Mouse (Mus musculus): ENCODE data around the gene Fadd.
A peak's percentile ranks its signal among the peaks of the same experiment; 100 is the strongest.

Fadd gene

GRCm38 (mm10) chr7:144572234-144572633 is 10.0 kb downstream of the Fadd start:
- DNase-seq, result no peak

GRCm38 (mm10) chr7:144571598-144571997 is 10.7 kb downstream of the Fadd start:
- no peak for DNase-seq

GRCm38 (mm10) chr7:144569428-144569827 is 12.8 kb downstream of the Fadd start:
- no peak for DNase-seq

- DNase-seq, result no peak
Observed at GRCm38 (mm10) chr7:144568091-144568490, 14.2 kb downstream of the Fadd start.

GRCm38 (mm10) chr7:144566921-144567682 is 15.2 kb downstream of the Fadd start:
- no peak for DNase-seq

- no peak for DNase-seq
Observed at GRCm38 (mm10) chr7:144563456-144564155, 18.7 kb downstream of the Fadd start.

GRCm38 (mm10) chr7:144562016-144562415 is 20.2 kb downstream of the Fadd start:
- DNase-seq, result no peak

GRCm38 (mm10) chr7:144560594-144560993 is 21.7 kb downstream of the Fadd start:
- peak; percentile 27 to 59 for DNase-seq

- no peak for DNase-seq
Observed at GRCm38 (mm10) chr7:144558552-144558951, 23.7 kb downstream of the Fadd start.

- DNase-seq, result no peak
Observed at GRCm38 (mm10) chr7:144554123-144554472, 28.2 kb downstream of the Fadd start.

GRCm38 (mm10) chr7:144553237-144554122 is 28.8 kb downstream of the Fadd start, which contains the start of gene Ppfia1:
Gene Ppfia1, minus strand, starts transcription at chr7:144553729.
- peak; percentile 99 for DNase-seq

GRCm38 (mm10) chr7:144552274-144552673 is 30.0 kb downstream of the Fadd start:
- DNase-seq, result no peak

GRCm38 (mm10) chr7:144550811-144551210 is 31.5 kb downstream of the Fadd start:
- DNase-seq, result no peak

- DNase-seq, result no peak
Observed at GRCm38 (mm10) chr7:144549904-144550566, 32.2 kb downstream of the Fadd start.

- no peak for DNase-seq
Observed at GRCm38 (mm10) chr7:144545231-144545630, 37.0 kb downstream of the Fadd start.

- no peak for DNase-seq
Observed at GRCm38 (mm10) chr7:144541351-144541750, 40.9 kb downstream of the Fadd start.

GRCm38 (mm10) chr7:144539146-144539545 is 43.1 kb downstream of the Fadd start:
- peak; percentile 44 to 64 for DNase-seq

GRCm38 (mm10) chr7:144538030-144538644 is 44.1 kb downstream of the Fadd start:
- no peak for DNase-seq

- no peak for DNase-seq
Observed at GRCm38 (mm10) chr7:144536367-144536766, 45.9 kb downstream of the Fadd start.

- no peak for DNase-seq
Observed at GRCm38 (mm10) chr7:144534773-144535172, 47.5 kb downstream of the Fadd start.

- no peak for DNase-seq
Observed at GRCm38 (mm10) chr7:144531585-144532378, 50.5 kb downstream of the Fadd start.

Data from thymus, postnatal 36 days (tissue).